Mouse (Mus musculus) liver, postnatal 0 days (tissue): ENCODE results near the gene Galnt10. TPM values are rescaled to one million over a fixed set of nuclear protein-coding genes. Genes with fewer than 3 reads are reported as not detected.
A peak's percentile ranks its signal among the peaks of the same experiment; 100 is the strongest.

Source experiments
- ATAC-seq: fragments of 200-750 bp; cut with Nextera tagmentation; 2 replicates; pipeline ENCODE4 v1.8.0; 2017; ENCODE audit warnings: mild to moderate bottlenecking, moderate library complexity
- DNase-seq: peaks from one replicate; pipeline ENCODE4 v3.0.0-alpha.2; 2016
- H3K27ac ChIP-seq: fragments of 300-500 bp; sonication (generic); 2 replicates; pipeline ENCODE4 v1.5.1; 2014; ENCODE audit warnings: antibody characterized with exemption, moderate library complexity, mild to moderate bottlenecking, low read depth
- H3K27me3 ChIP-seq: fragments of 300-500 bp; sonication (generic); 2 replicates; pipeline ENCODE4 v1.6.1; 2014; ENCODE audit warnings: low read length, control low read depth, mixed read lengths; ENCODE audit not compliant: insufficient read depth
- H3K36me3 ChIP-seq: fragments of 300-500 bp; sonication (generic); replicated peaks from 2 replicates; pipeline ENCODE4 v1.6.1; 2014; ENCODE audit warnings: mild to moderate bottlenecking, control low read depth, low read length, moderate library complexity, mixed read lengths; ENCODE audit not compliant: insufficient read depth
- H3K4me1 ChIP-seq: fragments of 300-500 bp; sonication (generic); 2 replicates; pipeline ENCODE4 v1.6.1; 2014; ENCODE audit warnings: antibody characterized with exemption, mild to moderate bottlenecking, control low read depth; ENCODE audit not compliant: insufficient read depth
- H3K4me2 ChIP-seq: fragments of 300-500 bp; sonication (generic); 2 replicates; pipeline ENCODE4 v1.6.1; 2014; ENCODE audit warnings: low read depth, mild to moderate bottlenecking, low read length, moderate library complexity, mixed read lengths
- H3K4me3 ChIP-seq: fragments of 300-500 bp; sonication (generic); 2 replicates; pipeline ENCODE4 v1.5.1; 2014; ENCODE audit warnings: low read depth, low read length
- H3K9ac ChIP-seq: fragments of 300-500 bp; sonication (generic); replicated peaks from 2 replicates; pipeline ENCODE4 v1.6.1; 2014; ENCODE audit warnings: mild to moderate bottlenecking, moderate library complexity
- H3K9me3 ChIP-seq: fragments of 300-500 bp; sonication (generic); 2 replicates; pipeline ENCODE4 v1.6.1; 2016; ENCODE audit warnings: mild to moderate bottlenecking, control low read depth, low read length, mixed read lengths
- CTCF ChIP-seq: sonication (generic); IDR thresholded peaks from 2 replicates; pipeline ENCODE4 v1.5.1; 2016; ENCODE audit warnings: antibody characterized with exemption, low read depth
- EP300 ChIP-seq: IDR thresholded peaks from 2 replicates; pipeline ENCODE4 v1.6.1; 2016; ENCODE audit warnings: antibody characterized with exemption, low read depth, mild to moderate bottlenecking
- WGBS: fragments of 180-500 bp; shearing (Covaris S2); extraction: QIAGEN DNeasy Blood & Tissue Kit; methylation state at CpG from one replicate; pipeline ENCODE4 v1.1.7; 2014; ENCODE audit not compliant: insufficient replicate concordance; 5-methylcytosine and 5-hydroxymethylcytosine counted together
- polyA plus RNA-seq: library from polyadenylated mRNA; unstranded; fragments of >200 nt; fragmentation: Nextera tagmentation; extraction: Ambion mirVana; gene quantifications from 2 replicates; pipeline ENCODE4 v1.2.1, GENCODE M21; 2015

Gene Galnt10
- polyA plus RNA-seq, 1 experiment from 2014 or later = 8.2 TPM

GRCm38 (mm10) chr11:57805047-57805446, 159.8 kb downstream of the Galnt10 start:
- Histone ChIP-seq H3K9me3 (no peaks in the 10 kb centered on the region), H3K4me1 (peaks cover 19% of the 10 kb centered on the region), H3K27ac (no peak overlapping the region), H3K4me2 (no peak overlapping the region), H3K9ac (no peak overlapping the region), H3K4me3 (no peak overlapping the region), H3K36me3 (peaks cover under 1% of the 10 kb centered on the region; the same call in 1 of the 2 replicates), H3K27me3 (peaks cover 10% of the 10 kb centered on the region; the same call in 1 of the 2 replicates)
- 68% methylated on average over 3 of the region's 3 CpGs for WGBS
- TF ChIP-seq CTCF (no peak), EP300 (no peak)
- ATAC-seq (no peak), DNase-seq (no peak)

DNA sequence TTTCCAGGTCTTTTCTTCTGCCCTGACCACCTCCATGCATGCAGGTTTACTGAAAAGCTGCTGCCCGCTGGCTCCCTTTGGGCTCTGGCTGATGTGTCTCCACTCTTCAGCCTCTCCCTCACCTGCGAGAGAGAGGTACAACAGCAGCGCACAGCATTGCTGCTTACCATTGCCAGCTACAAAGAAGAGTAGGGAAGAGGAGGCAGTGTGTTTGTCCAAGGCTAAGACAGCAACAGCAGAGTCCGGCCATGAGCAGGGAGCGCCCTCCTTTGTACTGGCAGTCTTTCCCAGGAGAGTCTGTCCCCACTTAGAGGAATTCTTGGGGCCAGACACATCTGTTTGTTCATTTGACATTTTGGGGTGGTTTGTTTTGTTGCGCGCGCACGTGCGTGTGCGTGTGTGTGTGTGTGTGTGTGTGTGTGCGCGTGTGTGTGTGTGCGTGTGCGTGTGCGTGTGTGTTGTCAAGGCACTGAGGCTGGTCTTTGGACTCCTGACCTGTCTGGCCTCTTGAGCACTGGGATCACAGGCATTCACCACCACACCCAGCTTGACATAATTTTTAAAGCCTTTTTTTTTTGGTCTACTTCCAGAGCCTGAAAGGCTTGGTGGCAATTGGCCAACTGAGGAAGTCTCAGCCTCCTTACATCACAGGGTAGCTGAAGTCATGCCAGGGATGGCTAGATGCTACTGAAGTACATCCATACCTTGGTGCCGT, 163.9 kb downstream of the Galnt10 start:
- H3K9ac ChIP-seq = no peak overlapping the region
- H3K9me3 ChIP-seq = no peaks in the 10 kb centered on the region
- H3K4me3 ChIP-seq = no peak overlapping the region
- no peaks in the 10 kb centered on the region for H3K27me3 ChIP-seq
- H3K27ac ChIP-seq = no peak overlapping the region
- H3K36me3 ChIP-seq = peaks cover 12% of the 10 kb centered on the region; the same call in 1 of the 2 replicates
- H3K4me2 ChIP-seq = no peak overlapping the region
- H3K4me1 ChIP-seq = no peaks in the 10 kb centered on the region
- DNase-seq (no peak), ATAC-seq (no peak)
- TF ChIP-seq CTCF = no peak
- TF ChIP-seq EP300 = no peak
- 90% methylated on average over 17 of the region's 17 CpGs for WGBS

GRCm38 (mm10) chr11:57809732-57810098, 164.5 kb downstream of the Galnt10 start:
- WGBS = 85% methylated on average over 8 of the region's 8 CpGs
- H3K27ac ChIP-seq = no peak overlapping the region
- no peak overlapping the region for H3K4me2 ChIP-seq
- no peak overlapping the region for H3K9ac ChIP-seq
- peaks cover 12% of the 10 kb centered on the region; the same call in 1 of the 2 replicates for H3K36me3 ChIP-seq
- no peaks in the 10 kb centered on the region for H3K27me3 ChIP-seq
- DNase-seq (no peak), ATAC-seq (no peak)
- no peak overlapping the region for H3K4me3 ChIP-seq
- TF ChIP-seq CTCF = no peak
- TF ChIP-seq EP300 = no peak
- no peaks in the 10 kb centered on the region for H3K4me1 ChIP-seq
- H3K9me3 ChIP-seq = no peaks in the 10 kb centered on the region

GRCm38 (mm10) chr11:57811006-57811405, 165.8 kb downstream of the Galnt10 start:
- peaks cover 12% of the 10 kb centered on the region; the same call in 1 of the 2 replicates for H3K36me3 ChIP-seq
- H3K9ac ChIP-seq = no peak overlapping the region
- ATAC-seq (no peak), DNase-seq (no peak)
- WGBS = 82% methylated on average over 7 of the region's 7 CpGs
- no peaks in the 10 kb centered on the region for H3K4me1 ChIP-seq
- no peak overlapping the region for H3K4me2 ChIP-seq
- H3K27ac ChIP-seq = no peak overlapping the region
- H3K9me3 ChIP-seq = no peaks in the 10 kb centered on the region
- no peaks in the 10 kb centered on the region for H3K27me3 ChIP-seq
- no peak for TF ChIP-seq CTCF
- no peak for TF ChIP-seq EP300
- no peak overlapping the region for H3K4me3 ChIP-seq

GRCm38 (mm10) chr11:57812212-57812611, 167.0 kb downstream of the Galnt10 start:
- no peak overlapping the region for H3K9ac ChIP-seq
- H3K4me3 ChIP-seq = no peak overlapping the region
- WGBS = 88% methylated on average over 8 of the region's 8 CpGs
- no peaks in the 10 kb centered on the region for H3K4me1 ChIP-seq
- peak overlapping the region; percentile 64; the same call in 1 of the 2 replicates for H3K27ac ChIP-seq
- no peak overlapping the region for H3K4me2 ChIP-seq
- no peak for DNase-seq
- H3K9me3 ChIP-seq = no peaks in the 10 kb centered on the region
- peak; percentile 87 for ATAC-seq
- peaks cover 12% of the 10 kb centered on the region; the same call in 1 of the 2 replicates for H3K36me3 ChIP-seq
- TF ChIP-seq CTCF = no peak
- 0 out of 2 replicates have a peak, but pooled peaks have one; percentile 15 for TF ChIP-seq EP300
- no peaks in the 10 kb centered on the region for H3K27me3 ChIP-seq

- WGBS = 84% methylated on average over 3 of the region's 3 CpGs
- no peak for TF ChIP-seq EP300
- TF ChIP-seq CTCF = no peak
- H3K4me2 ChIP-seq = no peak overlapping the region
- no peak overlapping the region for H3K4me3 ChIP-seq
- no peak overlapping the region for H3K9ac ChIP-seq
- H3K4me1 ChIP-seq = no peaks in the 10 kb centered on the region
- H3K27ac ChIP-seq = no peak overlapping the region
- peaks cover 12% of the 10 kb centered on the region; the same call in 1 of the 2 replicates for H3K36me3 ChIP-seq
- DNase-seq (no peak), ATAC-seq (no peak)
- H3K27me3 ChIP-seq = no peaks in the 10 kb centered on the region
- H3K9me3 ChIP-seq = no peaks in the 10 kb centered on the region
Observed at GRCm38 (mm10) chr11:57813641-57814040, 168.4 kb downstream of the Galnt10 start.
